Mouse (Mus musculus) cerebellum, adult 11-12 months (tissue): Measurements from ENCODE around the gene Rhox4d.
"Not testable (repeated sequence)": the region's sequence is repeated elsewhere in the genome, so short reads cannot be mapped to it uniquely, and the experiment has no call there.

Source experiments
- DNase-seq: peaks from one replicate; pipeline ENCODE4 v3.0.0; 2022

Gene Rhox4d

GRCm38 (mm10) chrX:37514059-37514458 lies at the start of gene Rhox4d:
Gene Rhox4d (plus strand): TSS chrX:37514359.
- DNase-seq = not testable (repeated sequence)

- DNase-seq = not testable (repeated sequence)
Measured at GRCm38 (mm10) chrX:37480037-37480436, 34.1 kb upstream of the Rhox4d start, which contains the start of gene Rhox4c. Gene Rhox4c (plus strand): TSS chrX:37480337.

GRCm38 (mm10) chrX:37530152-37530551 lies 16.0 kb downstream of the Rhox4d start, which contains the start of gene Rhox2e:
Gene Rhox2e (plus strand): TSS chrX:37530452.
- DNase-seq = not testable (repeated sequence)

GRCm38 (mm10) chrX:37541719-37542118 lies 27.6 kb downstream of the Rhox4d start, which contains the start of gene Rhox3e:
Gene Rhox3e (plus strand): TSS chrX:37542019.
- DNase-seq = not testable (repeated sequence)

GRCm38 (mm10) chrX:37557112-37557511 lies 43.0 kb downstream of the Rhox4d start, which contains the start of gene Rhox4e:
Gene Rhox4e (plus strand): TSS chrX:37557412.
- not testable (repeated sequence) for DNase-seq
